Mouse (Mus musculus) ES-E14 (cell line): Measurements from ENCODE around the gene Msrb3. TPM values are rescaled to one million over a fixed set of nuclear protein-coding genes. Genes with fewer than 3 reads are reported as not detected.

ENCODE experiments used
- DNase-seq: peaks from one replicate; pipeline ENCODE4 v3.0.0-alpha.2; 2013; ENCODE audit warnings: low read depth, low spot score
- H3K27ac ChIP-seq: 2 replicates; pipeline ENCODE4 v1.5.1; 2012; ENCODE audit warnings: low read depth, mild to moderate bottlenecking, low read length, moderate library complexity, mixed read lengths; ENCODE audit not compliant: poor library complexity, insufficient read depth, severe bottlenecking
- H3K36me3 ChIP-seq: 2 replicates; pipeline ENCODE4 v1.6.1; 2012; ENCODE audit warnings: mild to moderate bottlenecking, low read length, moderate library complexity, mixed read lengths; ENCODE audit not compliant: control insufficient read depth, poor library complexity, insufficient read depth, severe bottlenecking
- H3K4me1 ChIP-seq, 2 experiments: fragments of 150-350 bp in 1 of 2; sonication (generic) in 1 of 2; 2 replicates each; pipeline ENCODE4 v1.6.1; 2012; ENCODE audit warnings: low read length in 2 of 2, mild to moderate bottlenecking in 1 of 2, mixed read lengths in 1 of 2; ENCODE audit not compliant: control insufficient read depth in 2 of 2, insufficient read depth in 2 of 2, poor library complexity in 1 of 2
- H3K4me3 ChIP-seq, 2 experiments: fragments of 150-350 bp in 1 of 2; sonication (generic) in 1 of 2; 2 replicates each; pipeline ENCODE4 v1.5.1; 2012; ENCODE audit warnings: low read length in 2 of 2, low read depth in 1 of 2, mild to moderate bottlenecking in 1 of 2, mixed read lengths in 1 of 2; ENCODE audit not compliant: insufficient read depth in 1 of 2, poor library complexity in 1 of 2, severe bottlenecking in 1 of 2
- H3K9ac ChIP-seq: 2 replicates; pipeline ENCODE4 v1.6.1; 2012; ENCODE audit warnings: low read depth, mild to moderate bottlenecking, low read length, mixed read lengths; ENCODE audit not compliant: poor library complexity, insufficient read depth, severe bottlenecking
- H3K9me3 ChIP-seq: fragments of 150-350 bp; sonication (generic); 2 replicates; pipeline ENCODE4 v1.6.1; 2012; ENCODE audit warnings: low read depth, mild to moderate bottlenecking, low read length; ENCODE audit not compliant: control insufficient read depth, insufficient read depth
- CHD2 ChIP-seq: IDR thresholded peaks from 2 replicates; pipeline ENCODE4 v1.6.1; 2014; ENCODE audit warnings: mild to moderate bottlenecking, low read depth, low read length, inconsistent platforms
- HCFC1 ChIP-seq: IDR thresholded peaks from 2 replicates; pipeline ENCODE4 v1.6.1; 2012; ENCODE audit warnings: low read length, inconsistent platforms, borderline replicate concordance; ENCODE audit not compliant: insufficient read depth
- MAFK ChIP-seq: IDR thresholded peaks from 2 replicates; pipeline ENCODE4 v1.6.1; 2014; ENCODE audit warnings: mild to moderate bottlenecking, low read depth, low read length, inconsistent platforms; ENCODE audit not compliant: insufficient read depth
- ZC3H11A ChIP-seq: IDR thresholded peaks from 2 replicates; pipeline ENCODE4 v1.6.1; 2012; ENCODE audit warnings: low read depth, mild to moderate bottlenecking, inconsistent platforms, low read length, borderline replicate concordance
- ZNF384 ChIP-seq: IDR thresholded peaks from 2 replicates; pipeline ENCODE4 v1.6.1; 2012; ENCODE audit warnings: low read depth, low read length, inconsistent platforms
- in situ Hi-C, 2 experiments: fragments of 600-800 bp; cut with MboI; formaldehyde crosslinking; loops; one replicate each; pipeline ENCODE4 v1.15.1; 2025; ENCODE audit warnings: low sequenced_read_pairs in 2 of 2, inconsistent platforms in 1 of 2; ENCODE audit not compliant: unreplicated experiment in 2 of 2
- total RNA-seq: library from RNA; depleted of rRNA; stranded (reverse); fragments of 300-350 nt; gene quantifications from 2 replicates; pipeline ENCODE4 v1.2.3, GENCODE M21; 2012

Msrb3 gene
- total RNA-seq, 1 experiment, result 5.7 TPM

DNA sequence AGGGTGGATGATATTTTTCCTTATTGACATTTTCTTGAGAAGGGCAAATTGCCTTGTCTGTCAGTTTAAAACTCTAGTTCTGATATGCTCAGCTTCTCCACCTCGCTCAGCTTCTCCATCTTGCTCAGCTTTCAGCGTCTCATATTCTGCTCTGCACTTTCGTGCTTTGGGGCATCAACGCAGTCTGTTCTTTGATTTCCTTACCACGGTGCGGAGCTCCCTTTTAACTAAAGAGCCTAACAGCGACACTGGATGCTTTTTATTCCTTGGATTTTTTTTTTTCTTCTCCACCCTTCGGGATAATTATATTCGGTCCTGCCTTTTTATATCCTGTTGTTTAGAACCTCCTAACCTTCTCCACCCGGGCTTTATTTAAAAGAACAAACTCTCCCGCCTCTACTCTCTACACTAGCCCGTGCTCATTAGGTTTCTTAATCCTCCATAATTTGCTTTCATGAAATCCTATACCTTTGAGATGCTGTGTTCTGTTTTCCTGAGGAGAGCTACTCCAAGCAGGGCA lies 78.1 kb downstream of the Msrb3 start:
- Histone ChIP-seq H3K4me1 (peaks cover 0 to 2% of the 10 kb centered on the region in 2 experiments; a peak in 1 of 4 replicates), H3K36me3 (no peaks in the 10 kb centered on the region), H3K9me3 (no peaks in the 10 kb centered on the region), H3K9ac (no peak overlapping the region), H3K27ac (no peak overlapping the region), H3K4me3 (no peak overlapping the region)
- TF ChIP-seq CHD2 (no peak), MAFK (no peak), ZC3H11A (no peak), HCFC1 (no peak), ZNF384 (no peak)
- DNase-seq, result no peak
- in situ Hi-C loops, result no loop called here

DNA sequence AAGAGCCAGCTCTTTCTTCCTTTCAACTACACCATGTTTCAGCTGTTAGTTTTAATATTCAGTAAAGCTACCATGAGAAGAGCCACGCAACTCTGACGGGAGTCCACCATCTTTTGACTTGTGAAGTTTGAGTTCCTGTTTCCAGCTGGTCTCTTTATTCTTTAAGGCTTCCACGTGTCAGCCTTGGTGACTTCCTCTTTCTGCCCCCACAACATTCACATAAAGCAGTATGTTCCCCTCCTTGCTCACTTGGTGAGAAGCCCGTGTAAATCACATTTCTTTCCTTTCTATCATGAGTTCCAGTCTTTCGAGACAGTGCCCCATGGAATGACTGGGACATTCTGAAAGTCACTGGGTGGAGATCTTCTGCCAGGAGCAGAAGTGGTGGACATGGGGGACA lies 83.6 kb downstream of the Msrb3 start:
- Histone ChIP-seq H3K36me3 (no peaks in the 10 kb centered on the region), H3K4me3 (no peak overlapping the region), H3K9me3 (no peaks in the 10 kb centered on the region), H3K27ac (no peak overlapping the region), H3K9ac (no peak overlapping the region), H3K4me1 (no peaks in the 10 kb centered on the region)
- no peak for DNase-seq
- no peak for TF ChIP-seq MAFK
- TF ChIP-seq HCFC1, result no peak
- no peak for TF ChIP-seq CHD2
- no peak for TF ChIP-seq ZC3H11A
- TF ChIP-seq ZNF384, result no peak
- in situ Hi-C loops, result no loop called here

DNA sequence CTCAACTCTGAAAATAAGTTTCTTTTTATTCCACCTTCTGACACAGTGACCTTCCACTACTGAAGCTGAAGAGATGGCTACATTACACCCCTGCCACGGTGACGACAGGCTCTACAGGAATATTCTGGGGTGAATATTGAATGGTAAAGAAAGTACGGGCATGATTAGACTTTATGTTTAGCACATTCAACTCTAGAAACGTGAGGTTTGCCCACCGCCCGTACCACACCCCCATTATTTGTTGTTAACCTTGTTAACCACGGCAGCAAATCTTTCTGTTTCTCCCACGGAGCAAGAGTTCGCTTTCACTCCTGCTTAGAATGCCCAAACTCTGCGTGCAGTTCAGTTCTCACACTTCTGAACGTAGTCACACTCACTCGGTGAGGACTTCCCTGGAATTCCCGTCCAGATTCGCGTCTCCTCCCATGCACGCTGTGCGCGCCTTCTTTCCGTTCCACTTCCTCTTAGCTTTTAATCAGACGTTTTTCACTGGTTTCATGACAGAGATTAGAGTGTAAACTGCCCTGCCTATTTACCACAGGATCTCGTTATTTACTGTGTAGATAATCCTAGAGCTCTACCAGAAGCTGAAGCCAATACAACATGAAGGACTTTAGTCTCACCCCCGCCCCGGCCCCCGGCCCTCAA lies 87.0 kb downstream of the Msrb3 start:
- Histone ChIP-seq H3K9ac (no peak overlapping the region), H3K36me3 (no peaks in the 10 kb centered on the region), H3K27ac (no peak overlapping the region), H3K4me3 (no peak overlapping the region), H3K4me1 (no peaks in the 10 kb centered on the region), H3K9me3 (no peaks in the 10 kb centered on the region)
- TF ChIP-seq MAFK, result no peak
- in situ Hi-C loops, result no loop called here
- no peak for DNase-seq

DNA sequence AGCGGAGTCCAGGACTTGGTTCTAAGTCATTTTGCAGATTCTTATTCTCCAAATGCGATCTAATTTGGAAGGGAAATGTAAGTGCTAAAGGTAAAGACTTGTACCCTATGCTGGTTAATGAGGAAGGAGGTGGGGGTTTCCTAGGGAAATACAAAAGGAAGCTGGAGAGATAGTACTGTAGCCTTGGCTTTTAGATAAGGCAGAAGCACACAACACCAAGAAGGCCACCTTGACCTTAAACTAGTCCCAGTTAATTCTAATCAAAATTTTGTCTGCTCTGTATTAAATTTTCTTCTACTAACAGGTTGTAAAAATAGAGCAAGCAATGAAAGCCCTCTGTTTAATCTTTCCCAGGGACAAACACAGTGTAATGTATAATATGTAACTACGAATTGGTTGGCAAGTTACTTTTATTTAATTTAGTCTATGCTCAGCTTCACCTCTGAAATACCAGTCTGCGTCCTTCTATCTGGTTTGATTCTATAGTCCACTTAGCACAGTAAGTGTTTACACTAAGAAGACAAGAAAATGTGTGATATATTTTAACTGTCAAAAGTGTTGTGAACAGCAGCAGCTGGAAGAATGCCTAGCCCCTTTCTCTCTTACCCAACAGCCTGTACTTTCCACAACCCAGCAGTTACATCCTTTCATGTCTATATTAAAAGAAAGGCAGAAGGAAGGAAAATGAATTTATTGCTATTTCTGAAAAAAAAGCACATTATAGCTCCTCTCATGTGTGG lies 87.9 kb downstream of the Msrb3 start:
- Histone ChIP-seq H3K9ac (no peak overlapping the region), H3K9me3 (no peaks in the 10 kb centered on the region), H3K36me3 (no peaks in the 10 kb centered on the region), H3K4me3 (no peak overlapping the region), H3K4me1 (no peaks in the 10 kb centered on the region), H3K27ac (no peak overlapping the region)
- no peak for TF ChIP-seq MAFK
- no peak for TF ChIP-seq CHD2
- TF ChIP-seq ZNF384, result no peak
- TF ChIP-seq ZC3H11A, result no peak
- no peak for TF ChIP-seq HCFC1
- no peak for DNase-seq
- in situ Hi-C loops, result no loop called here
